Mouse (Mus musculus) neural tube, embryonic 12.5 days (tissue): ENCODE measurements around the gene Mmrn2. TPM values are rescaled to one million over a fixed set of nuclear protein-coding genes. Genes with fewer than 3 reads are reported as not detected.

ENCODE experiments used
- ATAC-seq: fragments of 200-750 bp; cut with Nextera tagmentation; 2 replicates; pipeline ENCODE4 v1.8.0; 2017; ENCODE audit warnings: low read depth, mild to moderate bottlenecking, moderate TSS enrichment, moderate library complexity; ENCODE audit not compliant: low FRiP score
- H3K27ac ChIP-seq: fragments of 300-500 bp; sonication (generic); 2 replicates; pipeline ENCODE4 v1.5.1; 2016
- H3K27me3 ChIP-seq: fragments of 300-500 bp; sonication (generic); replicated peaks from 2 replicates; pipeline ENCODE4 v1.6.1; 2016; ENCODE audit warnings: mild to moderate bottlenecking
- H3K36me3 ChIP-seq: fragments of 300-500 bp; sonication (generic); 2 replicates; pipeline ENCODE4 v1.6.1; 2016; ENCODE audit warnings: mild to moderate bottlenecking
- H3K4me1 ChIP-seq: fragments of 300-500 bp; sonication (generic); 2 replicates; pipeline ENCODE4 v1.6.1; 2016
- H3K4me2 ChIP-seq: fragments of 300-500 bp; sonication (generic); replicated peaks from 2 replicates; pipeline ENCODE4 v1.6.1; 2016; ENCODE audit warnings: mild to moderate bottlenecking
- H3K4me3 ChIP-seq: fragments of 300-500 bp; sonication (generic); 2 replicates; pipeline ENCODE4 v1.5.1; 2016
- H3K9ac ChIP-seq: fragments of 300-500 bp; sonication (generic); 2 replicates; pipeline ENCODE4 v1.6.1; 2016; ENCODE audit warnings: mild to moderate bottlenecking
- H3K9me3 ChIP-seq: fragments of 300-500 bp; sonication (generic); 2 replicates; pipeline ENCODE4 v1.6.1; 2016; ENCODE audit warnings: mild to moderate bottlenecking
- WGBS: fragments of 180-500 bp; shearing (Covaris S2); methylation state at CpG from one replicate; pipeline ENCODE4 v1.1.7; 2016; 5-methylcytosine and 5-hydroxymethylcytosine counted together
- polyA plus RNA-seq: library from polyadenylated mRNA; unstranded; fragments of >200 nt; fragmentation: Nextera tagmentation; extraction: Ambion mirVana; gene quantifications from 2 replicates; pipeline ENCODE4 v1.2.1, GENCODE M21; 2016

Mmrn2 gene
- polyA plus RNA-seq, 1 experiment from 2014 or later = 7.8 TPM

GRCm38 (mm10) chr14:34449807-34450206 lies 74.5 kb downstream of the Mmrn2 start:
- no peak overlapping the region for H3K4me3 ChIP-seq
- H3K27ac ChIP-seq = no peak overlapping the region
- H3K4me1 ChIP-seq = peaks cover 12% of the 10 kb centered on the region
- H3K36me3 ChIP-seq = peaks cover 18% of the 10 kb centered on the region; the same call in 1 of the 2 replicates
- H3K27me3 ChIP-seq = no peaks in the 10 kb centered on the region
- 49% methylated on average over 9 of the region's 9 CpGs for WGBS
- no peak for ATAC-seq
- H3K9me3 ChIP-seq = no peaks in the 10 kb centered on the region
- no peak overlapping the region for H3K9ac ChIP-seq
- H3K4me2 ChIP-seq = no peak overlapping the region

GRCm38 (mm10) chr14:34450451-34450850 lies 75.2 kb downstream of the Mmrn2 start:
- H3K4me1 ChIP-seq = peaks cover 12% of the 10 kb centered on the region
- no peak overlapping the region for H3K27ac ChIP-seq
- H3K4me2 ChIP-seq = no peak overlapping the region
- H3K9ac ChIP-seq = no peak overlapping the region
- H3K4me3 ChIP-seq = no peak overlapping the region
- no peak for ATAC-seq
- no peaks in the 10 kb centered on the region for H3K9me3 ChIP-seq
- H3K36me3 ChIP-seq = peaks cover 15% of the 10 kb centered on the region; the same call in 1 of the 2 replicates
- H3K27me3 ChIP-seq = no peaks in the 10 kb centered on the region
- 87% methylated on average over 5 of the region's 5 CpGs for WGBS

- H3K4me1 ChIP-seq = peaks cover 12% of the 10 kb centered on the region
- ATAC-seq = no peak
- no peak overlapping the region for H3K4me3 ChIP-seq
- no peaks in the 10 kb centered on the region for H3K27me3 ChIP-seq
- H3K9ac ChIP-seq = no peak overlapping the region
- H3K36me3 ChIP-seq = peaks cover 7% of the 10 kb centered on the region; the same call in 1 of the 2 replicates
- no peaks in the 10 kb centered on the region for H3K9me3 ChIP-seq
- no peak overlapping the region for H3K4me2 ChIP-seq
- H3K27ac ChIP-seq = no peak overlapping the region
Observed at GRCm38 (mm10) chr14:34451872-34452271, 76.6 kb downstream of the Mmrn2 start.

- H3K4me1 ChIP-seq = peaks cover 12% of the 10 kb centered on the region
- no peak overlapping the region for H3K9ac ChIP-seq
- no peaks in the 10 kb centered on the region for H3K27me3 ChIP-seq
- H3K36me3 ChIP-seq = 0 out of 2 replicates have a peak, but pooled peaks cover under 1% of the 10 kb centered on the region
- peak; percentile 62; the same call in 1 of the 2 replicates for ATAC-seq
- H3K27ac ChIP-seq = 0 out of 2 replicates have a peak overlapping the region, but pooled peaks have one; percentile 6
- no peaks in the 10 kb centered on the region for H3K9me3 ChIP-seq
- WGBS = 13% methylated on average over 6 of the region's 6 CpGs
- peak overlapping the region; percentile 40 for H3K4me2 ChIP-seq
- H3K4me3 ChIP-seq = no peak overlapping the region
Observed at GRCm38 (mm10) chr14:34453648-34454047, 78.4 kb downstream of the Mmrn2 start.

Other genes starting within 250 kb of the Mmrn2 start
- gene Npy4r, start 223.0 kb upstream of the Mmrn2 start, polyA plus RNA-seq = 0.05 TPM in 2 replicates
- gene Gprin2, start 173.8 kb upstream of the Mmrn2 start, polyA plus RNA-seq = 2.3 and 3.1 TPM in 2 replicates
- gene Syt15, start 155.9 kb upstream of the Mmrn2 start, polyA plus RNA-seq = 0.28 and 0.38 TPM in 2 replicates
- 7.0 and 7.2 TPM in 2 replicates for gene Shld2, start 65.0 kb upstream of the Mmrn2 start, polyA plus RNA-seq
- gene Glud1, start 64.7 kb upstream of the Mmrn2 start, polyA plus RNA-seq = 95.7 and 107 TPM in 2 replicates
- not detected in 2 replicates for gene Fam25c, start 20.0 kb upstream of the Mmrn2 start, polyA plus RNA-seq
- 345 and 420 TPM in 2 replicates for gene Sncg, start 676 bp upstream of the Mmrn2 start, polyA plus RNA-seq
- 35.5 and 37.5 TPM in 2 replicates for gene Bmpr1a, start 127.9 kb downstream of the Mmrn2 start, polyA plus RNA-seq
- gene 9230112D13Rik, start 147.3 kb downstream of the Mmrn2 start, polyA plus RNA-seq = not detected in 2 replicates
- gene Ldb3, start 213.2 kb downstream of the Mmrn2 start, polyA plus RNA-seq = 1.2 and 1.9 TPM in 2 replicates
- gene Opn4, start 224.7 kb downstream of the Mmrn2 start, polyA plus RNA-seq = not detected in 2 replicates